Mouse (Mus musculus) stomach, postnatal 0 days (tissue): ENCODE data around the gene Hsf5.

ENCODE experiments used
- CTCF ChIP-seq: IDR thresholded peaks from 2 replicates; pipeline ENCODE4 v1.5.1; 2016; ENCODE audit warnings: antibody characterized with exemption, low read depth, mild to moderate bottlenecking, moderate library complexity
- EP300 ChIP-seq: optimal IDR thresholded peaks from 2 replicates; pipeline ENCODE3; 2016; ENCODE audit warnings: antibody characterized with exemption

DNA sequence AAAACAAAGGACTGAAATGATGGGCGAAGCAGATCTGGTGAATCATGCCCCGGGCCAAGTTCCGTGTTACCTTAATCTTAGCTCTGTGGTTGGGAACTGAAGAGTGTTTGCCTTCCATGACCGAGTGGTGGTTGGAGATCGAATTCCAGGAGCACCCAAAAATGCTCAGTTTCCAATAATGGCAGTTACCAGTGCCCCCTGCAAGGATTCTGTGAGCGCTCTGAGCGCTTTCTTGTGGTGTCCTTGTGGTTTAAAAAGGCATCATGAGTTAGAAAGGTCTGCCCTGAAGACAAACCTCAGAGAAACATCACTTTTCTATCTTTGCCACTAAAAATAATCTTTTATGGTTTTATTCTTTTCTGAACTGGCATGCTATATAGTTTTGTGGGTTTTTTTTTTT is 62.0 kb downstream of the Hsf5 start:
- TF ChIP-seq EP300 (no peak), CTCF (no peak)
